Mouse (Mus musculus): Measurements from ENCODE around the gene Snrpg. TPM values are rescaled to one million over a fixed set of nuclear protein-coding genes. Genes with fewer than 3 reads are reported as not detected.
"Not testable (repeated sequence)": the region's sequence is repeated elsewhere in the genome, so short reads cannot be mapped to it uniquely, and the experiment has no call there.

Snrpg gene
- polyA plus RNA-seq, 1 experiment from 2014 or later, result 814 TPM

GRCm38 (mm10) chr6:86371950-86372516 lies 929 bp downstream of the Snrpg start:
- Histone ChIP-seq H3K4me2 (replicated peaks; ENCODE audit: low read depth, low read length) (peak overlapping the region; percentile 85), H3K36me3 (ENCODE audit: control insufficient read depth, insufficient read depth, low read length) (peaks cover 33% of the 10 kb centered on the region), H3K9me3 (ENCODE audit: control insufficient read depth, low read length) (no peaks in the 10 kb centered on the region), H3K4me1 (ENCODE audit: control insufficient read depth, insufficient read depth, low read length) (peaks cover 16% of the 10 kb centered on the region), H3K27ac (ENCODE audit: low read depth, low read length) (0 out of 2 replicates have a peak overlapping the region, but pooled peaks have one; percentile 90), H3K27me3 (ENCODE audit: control insufficient read depth, insufficient read depth, low read length) (no peaks in the 10 kb centered on the region), H3K4me3 (ENCODE audit: low read length) (peak overlapping the region; percentile 93), H3K9ac (ENCODE audit: low read depth, low read length) (peak overlapping the region; percentile 95)
- ATAC-seq (ENCODE audit: low FRiP score, low TSS enrichment), result no peak
- WGBS, result 4% methylated on average over 12 of the region's 12 CpGs

GRCm38 (mm10) chr6:86373556-86373955 lies 2.5 kb downstream of the Snrpg start:
- H3K36me3 ChIP-seq (ENCODE audit: control insufficient read depth, insufficient read depth, low read length), result peaks cover 37% of the 10 kb centered on the region
- H3K4me3 ChIP-seq (ENCODE audit: low read length), result no peak overlapping the region
- no peak for ATAC-seq (ENCODE audit: low FRiP score, low TSS enrichment)
- H3K27ac ChIP-seq (ENCODE audit: low read depth, low read length), result no peak overlapping the region
- H3K4me2 ChIP-seq (replicated peaks; ENCODE audit: low read depth, low read length), result no peak overlapping the region
- peaks cover 15% of the 10 kb centered on the region for H3K4me1 ChIP-seq (ENCODE audit: control insufficient read depth, insufficient read depth, low read length)
- no peak overlapping the region; the same call in 1 of the 2 replicates for H3K9ac ChIP-seq (ENCODE audit: low read depth, low read length)
- WGBS, result 94% methylated on average over 6 of the region's 6 CpGs
- H3K27me3 ChIP-seq (ENCODE audit: control insufficient read depth, insufficient read depth, low read length), result no peaks in the 10 kb centered on the region
- no peaks in the 10 kb centered on the region for H3K9me3 ChIP-seq (ENCODE audit: control insufficient read depth, low read length)

- Histone ChIP-seq H3K36me3 (ENCODE audit: control insufficient read depth, insufficient read depth, low read length) (peaks cover 46% of the 10 kb centered on the region), H3K4me2 (replicated peaks; ENCODE audit: low read depth, low read length) (no peak overlapping the region), H3K9me3 (ENCODE audit: control insufficient read depth, low read length) (no peaks in the 10 kb centered on the region), H3K4me1 (ENCODE audit: control insufficient read depth, insufficient read depth, low read length) (no peaks in the 10 kb centered on the region), H3K27ac (ENCODE audit: low read depth, low read length) (no peak overlapping the region), H3K27me3 (ENCODE audit: control insufficient read depth, insufficient read depth, low read length) (no peaks in the 10 kb centered on the region), H3K4me3 (ENCODE audit: low read length) (no peak overlapping the region), H3K9ac (ENCODE audit: low read depth, low read length) (no peak overlapping the region)
- ATAC-seq (ENCODE audit: low FRiP score, low TSS enrichment), result no peak
- WGBS, result 86% methylated on average over 3 of the region's 3 CpGs
Measured at GRCm38 (mm10) chr6:86378341-86378740, 7.2 kb downstream of the Snrpg start.

GRCm38 (mm10) chr6:86380112-86380511 lies 9.0 kb downstream of the Snrpg start:
- H3K27ac ChIP-seq (ENCODE audit: low read depth, low read length); H3K27me3 ChIP-seq (ENCODE audit: control insufficient read depth, insufficient read depth, low read length); ATAC-seq (ENCODE audit: low FRiP score, low TSS enrichment); H3K9ac ChIP-seq (ENCODE audit: low read depth, low read length); H3K4me3 ChIP-seq (ENCODE audit: low read length); H3K4me1 ChIP-seq (ENCODE audit: control insufficient read depth, insufficient read depth, low read length); H3K4me2 ChIP-seq (replicated peaks; ENCODE audit: low read depth, low read length); H3K9me3 ChIP-seq (ENCODE audit: control insufficient read depth, low read length): not testable (repeated sequence)
- peaks cover 40% of the 10 kb centered on the region for H3K36me3 ChIP-seq (ENCODE audit: control insufficient read depth, insufficient read depth, low read length)
- 86% methylated on average over 5 of the region's 8 CpGs for WGBS

GRCm38 (mm10) chr6:86382551-86382950 lies 11.4 kb downstream of the Snrpg start:
- H3K36me3 ChIP-seq (ENCODE audit: control insufficient read depth, insufficient read depth, low read length), result peaks cover 38% of the 10 kb centered on the region
- H3K27ac ChIP-seq (ENCODE audit: low read depth, low read length), result no peak overlapping the region
- no peaks in the 10 kb centered on the region for H3K4me1 ChIP-seq (ENCODE audit: control insufficient read depth, insufficient read depth, low read length)
- H3K9me3 ChIP-seq (ENCODE audit: control insufficient read depth, low read length), result no peaks in the 10 kb centered on the region
- H3K9ac ChIP-seq (ENCODE audit: low read depth, low read length), result no peak overlapping the region
- no peak overlapping the region for H3K4me2 ChIP-seq (replicated peaks; ENCODE audit: low read depth, low read length)
- no peak overlapping the region for H3K4me3 ChIP-seq (ENCODE audit: low read length)
- ATAC-seq (ENCODE audit: low FRiP score, low TSS enrichment), result no peak
- no peaks in the 10 kb centered on the region for H3K27me3 ChIP-seq (ENCODE audit: control insufficient read depth, insufficient read depth, low read length)

- Histone ChIP-seq H3K27ac (ENCODE audit: low read depth, low read length) (no peak overlapping the region), H3K9ac (ENCODE audit: low read depth, low read length) (no peak overlapping the region), H3K27me3 (ENCODE audit: control insufficient read depth, insufficient read depth, low read length) (no peaks in the 10 kb centered on the region), H3K4me3 (ENCODE audit: low read length) (no peak overlapping the region), H3K4me1 (ENCODE audit: control insufficient read depth, insufficient read depth, low read length) (no peaks in the 10 kb centered on the region), H3K36me3 (ENCODE audit: control insufficient read depth, insufficient read depth, low read length) (peaks cover 36% of the 10 kb centered on the region), H3K9me3 (ENCODE audit: control insufficient read depth, low read length) (no peaks in the 10 kb centered on the region), H3K4me2 (replicated peaks; ENCODE audit: low read depth, low read length) (no peak overlapping the region)
- no peak for ATAC-seq (ENCODE audit: low FRiP score, low TSS enrichment)
- WGBS, result 42% methylated on average over 16 of the region's 16 CpGs
Measured at GRCm38 (mm10) chr6:86383370-86383769, 12.3 kb downstream of the Snrpg start.

- Histone ChIP-seq H3K36me3 (ENCODE audit: control insufficient read depth, insufficient read depth, low read length) (peaks cover 35% of the 10 kb centered on the region), H3K9ac (ENCODE audit: low read depth, low read length) (no peak overlapping the region), H3K4me3 (ENCODE audit: low read length) (no peak overlapping the region), H3K4me1 (ENCODE audit: control insufficient read depth, insufficient read depth, low read length) (no peaks in the 10 kb centered on the region), H3K27ac (ENCODE audit: low read depth, low read length) (no peak overlapping the region), H3K27me3 (ENCODE audit: control insufficient read depth, insufficient read depth, low read length) (no peaks in the 10 kb centered on the region), H3K9me3 (ENCODE audit: control insufficient read depth, low read length) (no peaks in the 10 kb centered on the region), H3K4me2 (replicated peaks; ENCODE audit: low read depth, low read length) (no peak overlapping the region)
- no peak for ATAC-seq (ENCODE audit: low FRiP score, low TSS enrichment)
- 66% methylated on average over 4 of the region's 4 CpGs for WGBS
Measured at GRCm38 (mm10) chr6:86384692-86385091, 13.6 kb downstream of the Snrpg start.

GRCm38 (mm10) chr6:86385362-86386104 lies 14.4 kb downstream of the Snrpg start:
- H3K27me3 ChIP-seq (ENCODE audit: control insufficient read depth, insufficient read depth, low read length), result no peaks in the 10 kb centered on the region
- no peak overlapping the region for H3K4me2 ChIP-seq (replicated peaks; ENCODE audit: low read depth, low read length)
- no peaks in the 10 kb centered on the region for H3K4me1 ChIP-seq (ENCODE audit: control insufficient read depth, insufficient read depth, low read length)
- no peaks in the 10 kb centered on the region for H3K9me3 ChIP-seq (ENCODE audit: control insufficient read depth, low read length)
- no peak overlapping the region for H3K9ac ChIP-seq (ENCODE audit: low read depth, low read length)
- no peak for ATAC-seq (ENCODE audit: low FRiP score, low TSS enrichment)
- H3K27ac ChIP-seq (ENCODE audit: low read depth, low read length), result no peak overlapping the region
- peaks cover 41% of the 10 kb centered on the region for H3K36me3 ChIP-seq (ENCODE audit: control insufficient read depth, insufficient read depth, low read length)
- H3K4me3 ChIP-seq (ENCODE audit: low read length), result no peak overlapping the region
- WGBS, result 79% methylated on average over 5 of the region's 5 CpGs

- no peaks in the 10 kb centered on the region for H3K27me3 ChIP-seq (ENCODE audit: control insufficient read depth, insufficient read depth, low read length)
- H3K4me2 ChIP-seq (replicated peaks; ENCODE audit: low read depth, low read length), result no peak overlapping the region; the same call in 1 of the 2 replicates
- no peak overlapping the region for H3K9ac ChIP-seq (ENCODE audit: low read depth, low read length)
- peaks cover 58% of the 10 kb centered on the region for H3K36me3 ChIP-seq (ENCODE audit: control insufficient read depth, insufficient read depth, low read length)
- H3K4me3 ChIP-seq (ENCODE audit: low read length), result no peak overlapping the region
- H3K27ac ChIP-seq (ENCODE audit: low read depth, low read length), result no peak overlapping the region; the same call in 1 of the 2 replicates
- H3K9me3 ChIP-seq (ENCODE audit: control insufficient read depth, low read length), result no peaks in the 10 kb centered on the region
- no peaks in the 10 kb centered on the region for H3K4me1 ChIP-seq (ENCODE audit: control insufficient read depth, insufficient read depth, low read length)
- 40% methylated on average over 12 of the region's 12 CpGs for WGBS
- peak; percentile 88 for ATAC-seq (ENCODE audit: low FRiP score, low TSS enrichment)
Measured at GRCm38 (mm10) chr6:86387313-86387712, 16.2 kb downstream of the Snrpg start.
